Mouse (Mus musculus) testis, adult 2 months (tissue): ENCODE results near the gene D030056L22Rik.

ENCODE experiments used
- CTCF ChIP-seq: fragments of 200-500 bp; IDR thresholded peaks from 2 replicates; pipeline ENCODE4 v1.5.1; 2012; ENCODE audit warnings: low read depth, mild to moderate bottlenecking, inconsistent platforms, low read length, moderate library complexity; ENCODE audit not compliant: control insufficient read depth, insufficient read depth, insufficient replicate concordance
- POLR2A ChIP-seq: fragments of 200-500 bp; IDR thresholded peaks from 2 replicates; pipeline ENCODE4 v1.6.1; 2012; ENCODE audit warnings: low read depth, mild to moderate bottlenecking, inconsistent platforms, low read length, moderate library complexity; ENCODE audit not compliant: control insufficient read depth

DNA sequence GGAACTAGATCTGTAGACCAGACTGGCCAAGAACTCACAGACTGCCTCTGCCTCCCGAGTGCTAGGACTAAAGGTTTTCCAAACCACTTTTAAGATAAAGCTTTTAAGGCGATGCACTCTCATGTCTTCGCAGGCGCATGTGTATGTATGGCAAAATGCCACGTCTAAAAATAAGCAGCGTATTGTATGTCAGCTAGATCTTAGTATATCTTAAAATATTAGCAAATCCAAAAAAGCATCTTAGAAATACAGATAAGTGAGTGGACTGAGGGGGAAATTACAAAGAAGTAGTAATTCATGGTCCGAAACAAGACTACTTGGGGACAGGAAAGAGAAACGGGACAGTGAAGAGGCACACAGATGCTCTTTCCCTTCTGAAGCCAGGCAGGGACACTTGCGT is 1.4 kb upstream of the D030056L22Rik start:
- TF ChIP-seq CTCF (no peak), POLR2A (no peak)
